9 mouse cellular contexts compared by ENCODE assay signal in the genomic region with DNA sequence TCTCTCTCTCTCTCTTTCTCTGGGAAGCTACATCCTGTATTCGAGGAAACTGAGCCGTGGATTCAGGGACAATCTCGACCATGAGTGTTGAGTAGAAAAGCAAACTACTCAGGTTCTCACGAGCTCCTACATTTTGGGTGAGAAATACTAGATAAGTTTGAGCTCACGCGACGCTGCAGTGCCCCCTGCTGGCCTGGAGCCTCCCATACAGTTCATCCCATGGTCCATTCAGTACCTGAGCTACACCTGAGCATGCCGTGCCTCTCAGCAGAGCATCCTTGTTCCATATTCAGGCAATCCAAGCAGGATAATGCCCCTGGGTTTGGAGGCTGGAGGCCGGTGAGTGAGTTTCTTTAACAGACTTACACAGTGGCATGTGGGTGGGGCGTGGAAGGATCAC. TPM values are rescaled to one million over a fixed set of nuclear protein-coding genes. Genes with fewer than 3 reads are reported as not detected.
DNase-seq lines count a peak whose midpoint lies in the region; ATAC-seq and TF ChIP-seq lines count a peak whose summit lies in the region.
"Had no signal": no experiment of that assay in that cellular context is flagged by ENCODE, and none has a peak within 500 bp of the region (broad histone marks: within the 10 kb centered on the region; RNA-seq: fewer than 3 reads in every experiment).

No protein-coding gene starts in this region.

- ATAC-seq in hindbrain, embryonic 11.5 days (ENCODE audit: low FRiP score): no peak
- ATAC-seq in hindbrain, embryonic 13.5 days (ENCODE audit: low FRiP score): no peak; the same call in 1 of the 2 replicates
- 0 out of 2 replicates have a peak, but pooled peaks have one; percentile 35 for ATAC-seq in stomach, postnatal 0 days (ENCODE audit: low FRiP score, low TSS enrichment)

- intact Hi-C loops in heart, postnatal 14 days (cut with DNase I): loop anchor here (1.0 to 5.0 kb wide), 4 partner anchors 137 to 489 kb away; no protein-coding TSS in a partner anchor
- intact Hi-C loops in left cerebral cortex, postnatal 36 days (cut with DNase I): loop anchor here (5.0 kb wide), 2 partner anchors 377 to 487 kb away; no protein-coding TSS in a partner anchor

- no peak overlapping the region for H3K4me2 ChIP-seq in hindbrain, embryonic 11.5 days (replicated peaks; ENCODE audit: low read depth, low read length)
- no peak overlapping the region for H3K4me2 ChIP-seq in hindbrain, embryonic 13.5 days
- no peak overlapping the region for H3K4me2 ChIP-seq in stomach, postnatal 0 days (replicated peaks; ENCODE audit: low read depth)
- H3K4me2 ChIP-seq: liver, embryonic 15.5 days had no signal

- 28% methylated on average over 10 of the region's 10 CpGs for WGBS in hindbrain, embryonic 11.5 days
- 23% methylated on average over 10 of the region's 10 CpGs for WGBS in hindbrain, embryonic 13.5 days
- WGBS in embryonic facial prominence, embryonic 10.5 days: 21% methylated on average over 10 of the region's 10 CpGs
- WGBS in stomach, postnatal 0 days: 16% methylated on average over 10 of the region's 10 CpGs

- H3K27me3 ChIP-seq in hindbrain, embryonic 11.5 days (ENCODE audit: control insufficient read depth, insufficient read depth, low read length): no peaks in the 10 kb centered on the region
- H3K27me3 ChIP-seq in hindbrain, embryonic 13.5 days: 0 out of 2 replicates have a peak, but pooled peaks cover 4% of the 10 kb centered on the region
- H3K27me3 ChIP-seq in embryonic facial prominence, embryonic 10.5 days (replicated peaks; ENCODE audit: low read depth, poor library complexity, severe bottlenecking): no peaks in the 10 kb centered on the region
- no peaks in the 10 kb centered on the region for H3K27me3 ChIP-seq in stomach, postnatal 0 days (ENCODE audit: control insufficient read depth, insufficient read depth, low read length)
- H3K27me3 ChIP-seq: liver, embryonic 15.5 days had no signal

- H3K4me1 ChIP-seq in hindbrain, embryonic 11.5 days (replicated peaks; ENCODE audit: control insufficient read depth, insufficient read depth, low read length): no peaks in the 10 kb centered on the region
- no peaks in the 10 kb centered on the region for H3K4me1 ChIP-seq in hindbrain, embryonic 13.5 days (replicated peaks)
- no peaks in the 10 kb centered on the region for H3K4me1 ChIP-seq in embryonic facial prominence, embryonic 10.5 days
- no peaks in the 10 kb centered on the region for H3K4me1 ChIP-seq in stomach, postnatal 0 days (replicated peaks; ENCODE audit: control insufficient read depth, insufficient read depth)
- H3K4me1 ChIP-seq: liver, embryonic 15.5 days had no signal

- H3K9ac ChIP-seq in hindbrain, embryonic 11.5 days (ENCODE audit: low read depth, low read length): no peak overlapping the region
- H3K9ac ChIP-seq in hindbrain, embryonic 13.5 days: no peak overlapping the region
- H3K9ac ChIP-seq in stomach, postnatal 0 days (ENCODE audit: low read length): no peak overlapping the region
- H3K9ac ChIP-seq: liver, embryonic 15.5 days had no signal

- peak; percentile 77 for DNase-seq in hindbrain, embryonic 11.5 days (ENCODE audit: low spot score)
- peak; percentile 83 for DNase-seq in adrenal gland, postnatal 14 days
- DNase-seq in embryonic facial prominence, embryonic 10.5 days (ENCODE audit: low spot score): peak; percentile 76
- peak; percentile 75 to 78 for DNase-seq in heart, postnatal 14 days
- DNase-seq in left cerebral cortex, postnatal 36 days (ENCODE audit: low spot score in 2 of 2): peak; percentile 35 to 45
- peak; percentile 74 for DNase-seq in naive thymus-derived CD4-positive, alpha-beta T cell, adult 2 months (ENCODE audit: low read depth)
- peak; percentile 80 for DNase-seq in stomach, postnatal 0 days (ENCODE audit: low spot score)

- no peak overlapping the region for H3K27ac ChIP-seq in hindbrain, embryonic 11.5 days (ENCODE audit: low read depth, low read length)
- no peak overlapping the region for H3K27ac ChIP-seq in hindbrain, embryonic 13.5 days
- H3K27ac ChIP-seq in embryonic facial prominence, embryonic 10.5 days (replicated peaks): no peak overlapping the region
- H3K27ac ChIP-seq in stomach, postnatal 0 days (replicated peaks): no peak overlapping the region
- H3K27ac ChIP-seq: liver, embryonic 15.5 days had no signal

- no peak for TF ChIP-seq EP300 in stomach, postnatal 0 days (optimal IDR thresholded peaks at IDR 0.05)

- no peaks in the 10 kb centered on the region for H3K36me3 ChIP-seq in hindbrain, embryonic 11.5 days (ENCODE audit: control insufficient read depth, insufficient read depth, low read length)
- no peaks in the 10 kb centered on the region for H3K36me3 ChIP-seq in hindbrain, embryonic 13.5 days
- no peaks in the 10 kb centered on the region for H3K36me3 ChIP-seq in embryonic facial prominence, embryonic 10.5 days (replicated peaks)
- no peaks in the 10 kb centered on the region for H3K36me3 ChIP-seq in stomach, postnatal 0 days (ENCODE audit: control insufficient read depth, insufficient read depth, low read length)
- H3K36me3 ChIP-seq: liver, embryonic 15.5 days had no signal

- no peak overlapping the region for H3K4me3 ChIP-seq in hindbrain, embryonic 11.5 days (ENCODE audit: low read depth, low read length)
- no peak overlapping the region for H3K4me3 ChIP-seq in hindbrain, embryonic 13.5 days
- H3K4me3 ChIP-seq in embryonic facial prominence, embryonic 10.5 days: no peak overlapping the region
- H3K4me3 ChIP-seq in stomach, postnatal 0 days (ENCODE audit: low read depth, low read length): no peak overlapping the region
- H3K4me3 ChIP-seq: liver, embryonic 15.5 days had no signal

- no peaks in the 10 kb centered on the region for H3K9me3 ChIP-seq in hindbrain, embryonic 11.5 days (ENCODE audit: control insufficient read depth, low read length)
- H3K9me3 ChIP-seq in hindbrain, embryonic 13.5 days: no peaks in the 10 kb centered on the region
- no peaks in the 10 kb centered on the region for H3K9me3 ChIP-seq in embryonic facial prominence, embryonic 10.5 days
- no peaks in the 10 kb centered on the region for H3K9me3 ChIP-seq in stomach, postnatal 0 days (ENCODE audit: control insufficient read depth, low read length)
- H3K9me3 ChIP-seq: liver, embryonic 15.5 days had no signal

- TF ChIP-seq CTCF in stomach, postnatal 0 days (IDR thresholded peaks at IDR 0.05; ENCODE audit: low read depth): peak; percentile 93

RNA-seq across cellular contexts. Expression of a gene that starts 22.9 kb away (rescaled TPM):
- 11.0 and 14.3 TPM in 2 replicates for polyA plus RNA-seq in hindbrain, embryonic 11.5 days (2014; fragmentation: Nextera tagmentation; extraction: Ambion mirVana)
- 31.6 and 32.7 TPM in 2 replicates for polyA plus RNA-seq in hindbrain, embryonic 13.5 days (2015; fragmentation: Nextera tagmentation; extraction: Ambion mirVana)
- 9.3 and 13.1 TPM in 2 replicates for total RNA-seq in adrenal gland, postnatal 14 days (2021)
- 14.0 and 14.3 TPM in 2 replicates for polyA plus RNA-seq in embryonic facial prominence, embryonic 10.5 days (2016; fragmentation: Nextera tagmentation; extraction: Ambion mirVana)
- 10 to 100 TPM; 17.4 to 18.1 TPM for total RNA-seq in heart, postnatal 14 days (2021)
- 10 to 100 TPM; 35.7 to 36.5 TPM for total RNA-seq in left cerebral cortex, postnatal 36 days (2021)
- 8.5 and 9.8 TPM in 2 replicates for polyA plus RNA-seq in stomach, postnatal 0 days (2015; fragmentation: Nextera tagmentation; extraction: Ambion mirVana)
